ENCODE assay signal across 14 mouse cellular contexts in genomic region chr12:55474209-55474583, GRCm38 (mm10). TPM values are rescaled to one million over a fixed set of nuclear protein-coding genes. Genes with fewer than 3 reads are reported as not detected.
A peak's percentile ranks its signal among the peaks of the same experiment; 100 is the strongest.
DNase-seq lines count a peak whose midpoint lies in the region; ATAC-seq and TF ChIP-seq lines count a peak whose summit lies in the region.
"Had no signal": no experiment of that assay in that cellular context is flagged by ENCODE, and none has a peak within 500 bp of the region (broad histone marks: within the 10 kb centered on the region; RNA-seq: fewer than 3 reads in every experiment).

No protein-coding gene starts in this region.

- H3K36me3 ChIP-seq in kidney, adult 2 months (ENCODE audit: control insufficient read depth, insufficient read depth, low read length) = no peaks in the 10 kb centered on the region
- H3K36me3 ChIP-seq in E14TG2a.4 (ENCODE audit: insufficient read depth, low read length) = no peaks in the 10 kb centered on the region
- H3K36me3 ChIP-seq in ES-E14 (ENCODE audit: control insufficient read depth, insufficient read depth, low read length, poor library complexity, severe bottlenecking) = no peaks in the 10 kb centered on the region
- H3K36me3 ChIP-seq: forebrain, embryonic 12.5 days; G1E; hindbrain, embryonic 15.5 days; neural tube, embryonic 13.5 days had no signal

- WGBS in kidney, adult 2 months = 73% methylated on average over 13 of the region's 13 CpGs

- no peak for TF ChIP-seq POLR2A in kidney, adult 2 months (IDR thresholded peaks at IDR 0.05; ENCODE audit: low read depth, low read length)

- no peaks in the 10 kb centered on the region for H3K27me3 ChIP-seq in kidney, adult 2 months (replicated peaks; ENCODE audit: control insufficient read depth, insufficient read depth, low read length)
- H3K27me3 ChIP-seq in E14TG2a.4 (ENCODE audit: insufficient read depth, low read length) = peaks cover 14% of the 10 kb centered on the region; the same call in 1 of the 2 replicates
- H3K27me3 ChIP-seq: hindbrain, embryonic 15.5 days; neural tube, embryonic 13.5 days had no signal

- H3K4me1 ChIP-seq in kidney, adult 2 months (ENCODE audit: control insufficient read depth, insufficient read depth, low read length) = peaks cover 14% of the 10 kb centered on the region
- peaks cover 79% of the 10 kb centered on the region for H3K4me1 ChIP-seq in E14TG2a.4 (replicated peaks; ENCODE audit: low read depth, low read length)
- peaks cover 10 to 23% of the 10 kb centered on the region in 2 experiments for H3K4me1 ChIP-seq in ES-E14 (ENCODE audit: control insufficient read depth in 2 of 2, insufficient read depth in 2 of 2, low read length in 2 of 2, poor library complexity in 1 of 2)
- H3K4me1 ChIP-seq: hindbrain, embryonic 15.5 days had no signal

- no peak for TF ChIP-seq CTCF in kidney, adult 2 months (conservative IDR thresholded peaks at IDR 0.05; ENCODE audit: insufficient read depth, insufficient read length, low read depth, low read length)
- TF ChIP-seq CTCF in E14TG2a.4 (conservative IDR thresholded peaks at IDR 0.05; ENCODE audit: low read length) = no peak

- peak; percentile 39 for ATAC-seq in megakaryocyte, adult 5-6 weeks (ENCODE audit: poor library complexity, severe bottlenecking)

- in situ Hi-C loops in ES-E14 (cut with MboI; ENCODE audit: low sequenced_read_pairs in 2 of 2, unreplicated experiment in 2 of 2) = no loop called here

- DNase-seq in kidney, adult 2 months = no peak
- no peak for DNase-seq in kidney, adult 9 months
- DNase-seq in ES-E14 (ENCODE audit: low read depth, low spot score) = no peak
- no peak for DNase-seq in urinary bladder, postnatal 25 days (ENCODE audit: low spot score)
- DNase-seq in neural tube, embryonic 10.5 days (ENCODE audit: extremely low spot score, low spot score) = no peak
- DNase-seq: cerebellum, adult 11-12 months; layer of hippocampus, adult 9-11 months; right cerebral cortex, adult 18-20 months had no signal

- H3K27ac ChIP-seq in kidney, adult 2 months (ENCODE audit: insufficient read depth, low read depth, low read length) = peak overlapping the region; percentile 67
- H3K27ac ChIP-seq in ES-E14 (ENCODE audit: insufficient read depth, low read depth, low read length, poor library complexity, severe bottlenecking) = no peak overlapping the region
- H3K27ac ChIP-seq: forebrain, embryonic 12.5 days; hindbrain, embryonic 15.5 days; neural tube, embryonic 13.5 days had no signal

- H3K4me3 ChIP-seq in kidney, adult 2 months (ENCODE audit: insufficient read depth, low read depth, low read length) = no peak overlapping the region
- H3K4me3 ChIP-seq in E14TG2a.4 (replicated peaks; ENCODE audit: low read length) = peak overlapping the region; percentile 62
- H3K4me3 ChIP-seq in ES-E14 (ENCODE audit: insufficient read depth in 1 of 2, low read depth in 1 of 2, low read length in 2 of 2, poor library complexity in 1 of 2, severe bottlenecking in 1 of 2) = peak overlapping the region; percentile 24 to 32
- H3K4me3 ChIP-seq: forebrain, embryonic 12.5 days; hindbrain, embryonic 15.5 days; neural tube, embryonic 13.5 days had no signal

- H3K9me3 ChIP-seq in E14TG2a.4 (ENCODE audit: low read length) (no peaks in the 10 kb centered on the region), ES-E14 (ENCODE audit: control insufficient read depth, insufficient read depth, low read depth, low read length) (no peaks in the 10 kb centered on the region)
- H3K9me3 ChIP-seq: forebrain, embryonic 12.5 days; G1E; hindbrain, embryonic 15.5 days; neural tube, embryonic 13.5 days had no signal

- H3K9ac ChIP-seq in ES-E14 (ENCODE audit: insufficient read depth, low read depth, low read length, poor library complexity, severe bottlenecking) = 0 out of 2 replicates have a peak overlapping the region, but pooled peaks have one; percentile 30
- H3K9ac ChIP-seq: forebrain, embryonic 12.5 days; hindbrain, embryonic 15.5 days; neural tube, embryonic 13.5 days had no signal

TF ChIP-seq in ES-E14, 5 proteins besides CTCF, POLR2A, EP300 and RAD21:
- no peak for TF ChIP-seq CHD2 (IDR thresholded peaks at IDR 0.05; ENCODE audit: low read depth, low read length)
- no peak for TF ChIP-seq HCFC1 (IDR thresholded peaks at IDR 0.05; ENCODE audit: borderline replicate concordance, insufficient read depth, low read length)
- no peak for TF ChIP-seq ZNF384 (IDR thresholded peaks at IDR 0.05; ENCODE audit: low read depth, low read length)
- no peak for TF ChIP-seq ZC3H11A (IDR thresholded peaks at IDR 0.05; ENCODE audit: borderline replicate concordance, low read depth, low read length)
- TF ChIP-seq MAFK (IDR thresholded peaks at IDR 0.05; ENCODE audit: insufficient read depth, low read depth, low read length) = no peak

RNA-seq across cellular contexts. Expression of gene Nfkbia, which starts 18.3 kb away (rescaled TPM):
- 90.0 and 93.3 TPM in 2 replicates for polyA plus RNA-seq in kidney, adult 2 months (2012; rRNA removed)
- 30.6 and 34.7 TPM in 2 replicates for total RNA-seq in ES-E14 (2012; rRNA removed)
- 55.5 and 84.6 TPM in 2 replicates for total RNA-seq in megakaryocyte, adult 5-6 weeks (2015)
- 52.5 and 65.3 TPM in 2 replicates for total RNA-seq in megakaryocyte, adult 5-6 weeks (2017)
